Mouse (Mus musculus) limb, embryonic 11.5 days (tissue): ENCODE data around the gene Thap7. TPM values are rescaled to one million over a fixed set of nuclear protein-coding genes. Genes with fewer than 3 reads are reported as not detected.

Experiments used
- ATAC-seq: fragments of 200-750 bp; cut with Nextera tagmentation; 2 replicates; pipeline ENCODE4 v1.8.0; 2017; ENCODE audit warnings: low read depth; ENCODE audit not compliant: insufficient number of reproducible peaks, low FRiP score, low TSS enrichment
- DNase-seq: peaks from one replicate; pipeline ENCODE4 v3.0.0-alpha.2; 2015; ENCODE audit warnings: low spot score
- H3K27ac ChIP-seq: fragments of 300-500 bp; sonication (generic); replicated peaks from 2 replicates; pipeline ENCODE4 v1.5.1; 2014; ENCODE audit warnings: low read depth, mild to moderate bottlenecking, low read length
- H3K27me3 ChIP-seq: fragments of 300-500 bp; sonication (generic); 2 replicates; pipeline ENCODE4 v1.6.1; 2014; ENCODE audit warnings: mild to moderate bottlenecking, low read length, mixed read lengths; ENCODE audit not compliant: control insufficient read depth, insufficient read depth
- H3K36me3 ChIP-seq: fragments of 300-500 bp; sonication (generic); 2 replicates; pipeline ENCODE4 v1.6.1; 2014; ENCODE audit warnings: mild to moderate bottlenecking, low read length, moderate library complexity, mixed read lengths; ENCODE audit not compliant: control insufficient read depth, insufficient read depth
- H3K4me1 ChIP-seq: fragments of 300-500 bp; sonication (generic); 2 replicates; pipeline ENCODE4 v1.6.1; 2014; ENCODE audit warnings: low read length, mixed read lengths; ENCODE audit not compliant: control insufficient read depth, insufficient read depth
- H3K4me2 ChIP-seq: fragments of 300-500 bp; sonication (generic); 2 replicates; pipeline ENCODE4 v1.6.1; 2014; ENCODE audit warnings: low read depth, mild to moderate bottlenecking, moderate library complexity; ENCODE audit not compliant: severe bottlenecking
- H3K4me3 ChIP-seq: fragments of 300-500 bp; sonication (generic); 2 replicates; pipeline ENCODE4 v1.5.1; 2014; ENCODE audit warnings: low read depth, low read length
- H3K9ac ChIP-seq: fragments of 300-500 bp; sonication (generic); 2 replicates; pipeline ENCODE4 v1.6.1; 2014; ENCODE audit warnings: mild to moderate bottlenecking, low read length
- H3K9me3 ChIP-seq: fragments of 300-500 bp; sonication (generic); 2 replicates; pipeline ENCODE4 v1.6.1; 2016; ENCODE audit warnings: low read length; ENCODE audit not compliant: control insufficient read depth
- WGBS: fragments of 180-500 bp; shearing (Covaris S2); extraction: QIAGEN DNeasy Blood & Tissue Kit; methylation state at CpG from one replicate; pipeline ENCODE4 v1.1.7; 2014; 5-methylcytosine and 5-hydroxymethylcytosine counted together
- polyA plus RNA-seq: library from polyadenylated mRNA; unstranded; fragments of >200 nt; fragmentation: Nextera tagmentation; extraction: Ambion mirVana; gene quantifications from 2 replicates; pipeline ENCODE4 v1.2.1, GENCODE M21; 2014

The Thap7 gene
- polyA plus RNA-seq, 1 experiment from 2014 or later: 58.7 TPM

DNA sequence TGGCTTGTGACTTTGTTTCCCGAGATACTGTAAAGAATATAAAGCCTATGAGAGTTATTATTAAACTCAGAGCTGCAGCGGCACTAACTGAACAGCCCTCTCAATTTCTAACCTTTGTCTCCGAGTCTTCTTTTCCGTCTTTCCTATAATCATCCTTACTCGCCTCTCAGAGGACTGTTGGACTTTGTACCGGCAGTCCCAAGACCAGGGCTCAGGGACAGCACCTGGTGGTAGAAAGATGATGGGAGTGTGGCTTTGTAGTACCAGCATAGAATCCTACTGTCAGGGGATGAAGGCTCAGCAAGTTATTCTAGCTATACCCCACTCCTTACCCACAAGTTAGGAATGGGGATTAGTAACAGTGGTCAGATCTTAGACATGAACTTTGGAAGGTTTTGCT, 4.7 kb downstream of the Thap7 start:
- Histone ChIP-seq H3K4me1 (no peaks in the 10 kb centered on the region), H3K9ac (no peak overlapping the region), H3K27me3 (no peaks in the 10 kb centered on the region), H3K27ac (no peak overlapping the region), H3K36me3 (peaks cover 49% of the 10 kb centered on the region), H3K4me2 (no peak overlapping the region), H3K9me3 (no peaks in the 10 kb centered on the region), H3K4me3 (no peak overlapping the region)
- WGBS: 89% methylated on average over 6 of the region's 6 CpGs
- DNase-seq (no peak), ATAC-seq (no peak)

GRCm38 (mm10) chr16:17525524-17525923, 5.4 kb downstream of the Thap7 start:
- H3K9ac ChIP-seq: no peak overlapping the region
- WGBS: 83% methylated on average over 3 of the region's 3 CpGs
- no peak overlapping the region for H3K27ac ChIP-seq
- H3K4me2 ChIP-seq: no peak overlapping the region
- peaks cover 55% of the 10 kb centered on the region for H3K36me3 ChIP-seq
- no peaks in the 10 kb centered on the region for H3K27me3 ChIP-seq
- no peaks in the 10 kb centered on the region for H3K9me3 ChIP-seq
- DNase-seq (no peak), ATAC-seq (no peak)
- no peak overlapping the region for H3K4me3 ChIP-seq
- no peaks in the 10 kb centered on the region for H3K4me1 ChIP-seq

DNA sequence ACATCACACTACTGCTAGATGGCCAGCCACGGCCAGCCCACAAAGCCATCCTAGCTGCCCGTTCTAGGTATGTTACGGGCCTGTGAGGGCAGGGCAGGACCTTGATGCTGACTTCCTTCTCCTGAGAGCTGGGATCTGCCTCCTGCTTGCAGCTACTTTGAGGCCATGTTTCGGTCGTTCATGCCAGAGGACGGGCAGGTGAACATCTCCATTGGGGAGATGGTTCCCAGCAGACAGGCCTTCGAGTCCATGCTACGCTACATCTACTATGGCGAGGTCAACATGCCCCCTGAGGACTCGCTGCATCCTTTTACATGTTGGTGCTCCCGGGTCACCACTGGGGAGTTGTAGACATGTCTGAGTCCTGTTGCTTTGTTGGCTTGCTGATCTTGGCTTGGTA, 6.8 kb downstream of the Thap7 start:
- Histone ChIP-seq H3K36me3 (peaks cover 57% of the 10 kb centered on the region), H3K4me1 (no peaks in the 10 kb centered on the region), H3K27me3 (no peaks in the 10 kb centered on the region), H3K9ac (no peak overlapping the region), H3K4me3 (no peak overlapping the region), H3K9me3 (no peaks in the 10 kb centered on the region), H3K4me2 (no peak overlapping the region), H3K27ac (no peak overlapping the region)
- DNase-seq: no peak
- WGBS: 95% methylated on average over 11 of the region's 11 CpGs
- ATAC-seq: no peak

DNA sequence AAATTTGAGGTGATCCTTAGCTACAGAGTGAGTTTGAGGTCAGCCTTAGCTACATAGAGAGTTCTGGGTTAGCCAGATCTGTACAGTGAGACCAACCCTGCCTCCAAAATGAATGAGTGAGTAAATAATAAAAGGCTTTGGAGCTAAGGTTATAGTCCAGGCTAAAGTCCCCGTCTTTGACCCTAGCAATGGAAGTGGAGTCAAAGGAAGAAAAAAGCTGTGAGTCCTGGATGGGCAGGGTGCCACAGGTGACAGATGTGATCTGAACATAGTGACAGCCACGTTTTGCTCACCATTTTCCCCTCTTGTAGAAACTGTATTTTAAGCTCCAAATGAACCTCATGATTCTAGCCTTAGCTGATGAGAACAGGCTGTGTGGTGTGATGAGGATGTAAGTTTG, 12.0 kb downstream of the Thap7 start:
- ATAC-seq: no peak
- H3K4me3 ChIP-seq: no peak overlapping the region
- DNase-seq: no peak
- no peak overlapping the region for H3K27ac ChIP-seq
- H3K4me2 ChIP-seq: no peak overlapping the region
- WGBS: 85% methylated on average over 2 of the region's 2 CpGs
- peaks cover 31% of the 10 kb centered on the region for H3K36me3 ChIP-seq
- H3K27me3 ChIP-seq: no peaks in the 10 kb centered on the region
- H3K9ac ChIP-seq: no peak overlapping the region
- H3K9me3 ChIP-seq: no peaks in the 10 kb centered on the region
- H3K4me1 ChIP-seq: no peaks in the 10 kb centered on the region

- H3K4me1 ChIP-seq: 0 out of 2 replicates have a peak, but pooled peaks cover 5% of the 10 kb centered on the region
- H3K9me3 ChIP-seq: no peaks in the 10 kb centered on the region
- no peak overlapping the region for H3K9ac ChIP-seq
- ATAC-seq: no peak
- no peak overlapping the region for H3K4me2 ChIP-seq
- H3K27me3 ChIP-seq: no peaks in the 10 kb centered on the region
- peaks cover 2% of the 10 kb centered on the region; the same call in 1 of the 2 replicates for H3K36me3 ChIP-seq
- no peak overlapping the region for H3K4me3 ChIP-seq
- 95% methylated on average over 4 of the region's 4 CpGs for WGBS
- H3K27ac ChIP-seq: no peak overlapping the region
- DNase-seq: no peak
These were observed 19.5 kb downstream of the Thap7 start for GRCm38 (mm10) chr16:17511431-17511830.

DNA sequence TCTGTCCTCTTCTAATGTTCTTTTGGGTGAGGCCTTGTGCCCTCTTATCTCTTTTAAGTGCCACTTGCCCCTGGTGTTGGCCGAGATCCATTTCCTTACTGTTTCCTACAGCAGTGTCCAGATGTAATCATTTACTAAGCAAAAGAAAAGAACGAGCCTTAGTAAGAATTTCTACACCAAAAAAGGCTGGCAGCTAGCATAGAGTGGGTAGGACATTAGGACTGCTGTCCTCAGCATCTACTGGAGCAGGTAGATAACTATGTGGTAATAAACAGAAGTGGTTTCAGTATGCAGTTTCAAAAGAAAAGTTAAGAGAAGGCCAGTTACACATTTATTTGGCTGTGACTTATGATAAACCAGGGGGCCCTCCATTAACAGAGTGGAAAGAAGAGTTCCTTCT, 20.2 kb downstream of the Thap7 start:
- 94% methylated on average over 2 of the region's 2 CpGs for WGBS
- Histone ChIP-seq H3K27ac (no peak overlapping the region), H3K36me3 (peaks cover 2% of the 10 kb centered on the region; the same call in 1 of the 2 replicates), H3K9me3 (no peaks in the 10 kb centered on the region), H3K27me3 (no peaks in the 10 kb centered on the region), H3K4me3 (no peak overlapping the region), H3K4me2 (no peak overlapping the region), H3K4me1 (0 out of 2 replicates have a peak, but pooled peaks cover 5% of the 10 kb centered on the region), H3K9ac (no peak overlapping the region)
- ATAC-seq: no peak
- DNase-seq: no peak

GRCm38 (mm10) chr16:17510143-17510542, 20.8 kb downstream of the Thap7 start:
- H3K9ac ChIP-seq: no peak overlapping the region
- ATAC-seq (no peak), DNase-seq (no peak)
- WGBS: 98% methylated on average over 2 of the region's 2 CpGs
- no peaks in the 10 kb centered on the region for H3K27me3 ChIP-seq
- no peak overlapping the region for H3K27ac ChIP-seq
- no peaks in the 10 kb centered on the region for H3K9me3 ChIP-seq
- no peaks in the 10 kb centered on the region; the same call in 1 of the 2 replicates for H3K36me3 ChIP-seq
- 0 out of 2 replicates have a peak, but pooled peaks cover 5% of the 10 kb centered on the region for H3K4me1 ChIP-seq
- H3K4me3 ChIP-seq: no peak overlapping the region
- 0 out of 2 replicates have a peak overlapping the region, but pooled peaks have one; percentile 3 for H3K4me2 ChIP-seq

DNA sequence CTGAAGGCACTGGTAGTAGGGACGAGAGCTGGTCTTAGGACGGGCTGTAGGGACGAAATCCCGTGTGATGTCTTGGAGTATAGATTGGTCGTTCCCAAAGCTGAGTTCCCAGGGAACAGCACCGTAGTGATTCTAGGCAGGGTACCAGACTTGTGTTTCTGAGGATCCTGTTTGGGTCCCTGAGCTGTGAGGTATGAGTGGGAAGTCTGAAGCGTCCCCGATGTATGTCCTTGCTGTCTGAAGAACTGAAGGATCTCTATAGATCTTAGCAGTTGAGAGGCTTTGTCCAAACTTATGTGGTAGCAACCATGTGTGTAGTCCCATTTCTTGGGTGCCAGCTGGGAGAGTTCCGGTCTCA, 21.7 kb downstream of the Thap7 start:
- Histone ChIP-seq H3K4me1 (0 out of 2 replicates have a peak, but pooled peaks cover 5% of the 10 kb centered on the region), H3K36me3 (no peaks in the 10 kb centered on the region; the same call in 1 of the 2 replicates), H3K4me2 (peak overlapping the region; percentile 73), H3K9ac (peak overlapping the region; percentile 83), H3K27ac (no peak overlapping the region; the same call in 1 of the 2 replicates), H3K27me3 (no peaks in the 10 kb centered on the region), H3K9me3 (no peaks in the 10 kb centered on the region), H3K4me3 (peak overlapping the region; percentile 70)
- DNase-seq (no peak), ATAC-seq (no peak)
- WGBS: 14% methylated on average over 9 of the region's 9 CpGs
